Mouse (Mus musculus) Patski (cell line): ENCODE measurements around the gene Spice1. TPM values are rescaled to one million over a fixed set of nuclear protein-coding genes. Genes with fewer than 3 reads are reported as not detected.

ENCODE experiments used
- ATAC-seq: fragments of 100-300 bp; one replicate; pipeline ENCODE4 v1.8.0; 2021
- CTCF ChIA-PET: fragments of 350-600 bp; sonication (Branson Sonifier 250); formaldehyde crosslinking; loops from one replicate; lab custom pipeline; 2022; ENCODE audit warnings: inconsistent platforms; lab: Charles Lee
- POLR2A ChIA-PET: fragments of 350-600 bp; sonication (Branson Sonifier 250); formaldehyde crosslinking; loops from one replicate; lab custom pipeline; 2022; ENCODE audit warnings: antibody characterized with exemption, inconsistent platforms; lab: Charles Lee
- DNase-seq: peaks from one replicate; pipeline ENCODE4 v3.0.0-alpha.2; 2011; ENCODE audit warnings: low read depth, low spot score
- H3K27me3 ChIP-seq: fragments of 371-371 bp; one replicate; pipeline ENCODE4 v1.5.1; 2021
- CTCF ChIP-seq: fragments of 100-300 bp; IDR thresholded peaks from one replicate; pipeline ENCODE4 v1.5.1; 2021
- in situ Hi-C: fragments of 300-500 bp; cut with MboI; formaldehyde crosslinking; loops from 3 replicates; pipeline ENCODE4 v1.11.1; 2018; ENCODE audit warnings: low pct_unique_long_range_greater_than_20kb, mixed read lengths
- polyA plus RNA-seq: library from polyadenylated mRNA; unstranded; gene quantifications from one replicate; pipeline ENCODE4 v1.2.3, GENCODE M21; 2021

The Spice1 gene
- polyA plus RNA-seq, 1 experiment from 2014 or later = 22.2 TPM

- no peaks in the 10 kb centered on the region for H3K27me3 ChIP-seq
- ATAC-seq (no peak), DNase-seq (no peak)
- CTCF ChIA-PET = interaction anchor here (1.0 kb wide), 1 partner anchor 133 kb away, joined by 3 read pairs; no protein-coding TSS in a partner anchor
- in situ Hi-C loops = no loop called here
- TF ChIP-seq CTCF = no peak
- POLR2A ChIA-PET = no interaction called here
These were observed 28.5 kb downstream of the Spice1 start for GRCm38 (mm10) chr16:44375459-44375858.

- POLR2A ChIA-PET = no interaction called here
- in situ Hi-C loops = no loop called here
- TF ChIP-seq CTCF = no peak
- H3K27me3 ChIP-seq = no peaks in the 10 kb centered on the region
- ATAC-seq = no peak
- no peak for DNase-seq
- CTCF ChIA-PET = interaction anchor here (1.2 kb wide), 1 partner anchor 18 kb away, joined by 3 read pairs; no protein-coding TSS in a partner anchor
These were observed 33.1 kb downstream of the Spice1 start for GRCm38 (mm10) chr16:44380006-44380405.

GRCm38 (mm10) chr16:44381578-44381977, 34.7 kb downstream of the Spice1 start:
- in situ Hi-C loops = no loop called here
- no peaks in the 10 kb centered on the region for H3K27me3 ChIP-seq
- no peak for DNase-seq
- ChIA-PET POLR2A (no interaction called here), CTCF (no interaction called here)
- no peak for ATAC-seq
- TF ChIP-seq CTCF = no peak

- DNase-seq (no peak), ATAC-seq (no peak)
- H3K27me3 ChIP-seq = no peaks in the 10 kb centered on the region
- TF ChIP-seq CTCF = no peak
- POLR2A ChIA-PET = no interaction called here
- in situ Hi-C loops = no loop called here
- CTCF ChIA-PET = interaction anchor here (0.7 to 1.3 kb wide), 2 partner anchors 9 kb away, joined by 3 to 4 read pairs; no protein-coding TSS in a partner anchor
These were observed 36.6 kb downstream of the Spice1 start for GRCm38 (mm10) chr16:44383549-44383948.

- no peak for TF ChIP-seq CTCF
- CTCF ChIA-PET = interaction anchor here (0.7 to 1.3 kb wide), 2 partner anchors 8 to 10 kb away, joined by 3 to 4 read pairs; no protein-coding TSS in a partner anchor
- POLR2A ChIA-PET = no interaction called here
- ATAC-seq (no peak), DNase-seq (no peak)
- in situ Hi-C loops = no loop called here
- no peaks in the 10 kb centered on the region for H3K27me3 ChIP-seq
These were observed 37.3 kb downstream of the Spice1 start for GRCm38 (mm10) chr16:44384251-44384650.

- H3K27me3 ChIP-seq = no peaks in the 10 kb centered on the region
- ChIA-PET CTCF (interaction anchor here (1.0 to 1.4 kb wide), 3 partner anchors 8 to 10 kb away, joined by 3 to 4 read pairs (median 3); no protein-coding TSS in a partner anchor), POLR2A (no interaction called here)
- in situ Hi-C loops = no loop called here
- ATAC-seq (peak; percentile 81), DNase-seq (peak; percentile 47)
- peak; percentile 88 for TF ChIP-seq CTCF
These were observed 45.1 kb downstream of the Spice1 start for GRCm38 (mm10) chr16:44391877-44392548.

- ATAC-seq = peak; percentile 14
- ChIA-PET POLR2A (no interaction called here), CTCF (interaction anchor here (1.7 kb wide), 1 partner anchor 9 kb away, joined by 4 read pairs; no protein-coding TSS in a partner anchor)
- no peak for TF ChIP-seq CTCF
- DNase-seq = no peak
- in situ Hi-C loops = no loop called here
- H3K27me3 ChIP-seq = no peaks in the 10 kb centered on the region
These were observed 47.8 kb downstream of the Spice1 start, which contains the start of gene Cfap44 for GRCm38 (mm10) chr16:44394577-44395243. Cfap44 (plus strand) TSS chr16:44394796.

- TF ChIP-seq CTCF = no peak
- H3K27me3 ChIP-seq = peaks cover 4% of the 10 kb centered on the region
- POLR2A ChIA-PET = no interaction called here
- no peak for ATAC-seq
- in situ Hi-C loops = no loop called here
- CTCF ChIA-PET = no interaction called here
- no peak for DNase-seq
These were observed 58.0 kb downstream of the Spice1 start for GRCm38 (mm10) chr16:44404933-44405332.

GRCm38 (mm10) chr16:44407211-44407610, 60.3 kb downstream of the Spice1 start:
- H3K27me3 ChIP-seq = peaks cover 4% of the 10 kb centered on the region
- ChIA-PET CTCF (no interaction called here), POLR2A (no interaction called here)
- DNase-seq = no peak
- in situ Hi-C loops = no loop called here
- no peak for TF ChIP-seq CTCF
- no peak for ATAC-seq

- ChIA-PET CTCF (no interaction called here), POLR2A (no interaction called here)
- H3K27me3 ChIP-seq = peaks cover 4% of the 10 kb centered on the region
- no peak for ATAC-seq
- TF ChIP-seq CTCF = no peak
- no peak for DNase-seq
- in situ Hi-C loops = no loop called here
These were observed 61.4 kb downstream of the Spice1 start for GRCm38 (mm10) chr16:44408290-44408689.

GRCm38 (mm10) chr16:44410176-44410575, 63.3 kb downstream of the Spice1 start:
- H3K27me3 ChIP-seq = peaks cover 4% of the 10 kb centered on the region
- in situ Hi-C loops = no loop called here
- no peak for ATAC-seq

More at GRCm38 (mm10) chr16:44410176-44410575, 63.3 kb downstream of the Spice1 start:
- ChIA-PET POLR2A (no interaction called here), CTCF (no interaction called here)
- no peak for TF ChIP-seq CTCF
- DNase-seq = no peak
